Mouse (Mus musculus): ENCODE data around the gene Dbi. TPM values are rescaled to one million over a fixed set of nuclear protein-coding genes. Genes with fewer than 3 reads are reported as not detected.

Dbi gene
- total RNA-seq, 2 experiments from 2014 or later: 387 to 439 TPM

Other genes starting within 250 kb of the Dbi start
- gene Tmem177, start 207.9 kb downstream of the Dbi start, total RNA-seq (2021): 1 to 10 TPM; 6.2 to 6.6 TPM
- under 1 TPM; 0.15 to 0.42 TPM for gene Cfap221, start 123.8 kb downstream of the Dbi start, total RNA-seq (2021)
- 1 to 10 TPM; 1.0 to 1.7 TPM for gene Sctr, start 114.2 kb downstream of the Dbi start, total RNA-seq (2021)
- gene Tmem37, start 47.0 kb downstream of the Dbi start, total RNA-seq (2021): 1 to 10 TPM in 1 of 2 experiments, under 1 TPM in 1; 0.94 to 1.1 TPM
- 10 to 100 TPM in 1 of 2 experiments, 1 to 10 TPM in 1; 9.2 to 10.1 TPM for gene 3110009E18Rik, start 109 bp upstream of the Dbi start, total RNA-seq (2021)
- gene Steap3, start 151.6 kb upstream of the Dbi start, total RNA-seq (2021): 1 to 10 TPM; 6.9 to 7.0 TPM
- 10 to 100 TPM; 85.2 to 89.5 TPM for gene C1ql2, start 219.5 kb upstream of the Dbi start, total RNA-seq (2021)

All from layer of hippocampus, postnatal 25 days (tissue).